Mouse (Mus musculus) embryo, embryonic 9.5 days (tissue): ENCODE results near the gene Mcm3ap.

Experiments used
- DNase-seq: peaks from one replicate; pipeline ENCODE4 v3.0.0-alpha.2; 2017; ENCODE audit errors: extremely low spot score

The Mcm3ap gene

GRCm38 (mm10) chr10:76468203-76469162 is at the start of gene Mcm3ap, which contains the start of gene Ybey:
Mcm3ap (plus strand) TSS chr10:76468927.
Ybey (minus strand) TSS chr10:76469114.
- DNase-seq = peak; percentile 90

GRCm38 (mm10) chr10:76425674-76426073 is 43.1 kb upstream of the Mcm3ap start:
- no peak for DNase-seq

- no peak for DNase-seq
Observed at GRCm38 (mm10) chr10:76433925-76434324, 34.8 kb upstream of the Mcm3ap start.

- DNase-seq = no peak
Observed at GRCm38 (mm10) chr10:76439107-76439890, 29.4 kb upstream of the Mcm3ap start.

- DNase-seq = no peak
Observed at GRCm38 (mm10) chr10:76440281-76440680, 28.4 kb upstream of the Mcm3ap start, which contains the start of gene AC141477.1. AC141477.1 (minus strand) TSS chr10:76440444.

GRCm38 (mm10) chr10:76442178-76443088 is 26.3 kb upstream of the Mcm3ap start, which contains the start of gene Pcnt:
Pcnt (minus strand) TSS chr10:76442786.
- peak; percentile 94 for DNase-seq

- no peak for DNase-seq
Observed at GRCm38 (mm10) chr10:76445996-76446681, 22.6 kb upstream of the Mcm3ap start.

GRCm38 (mm10) chr10:76447406-76448229 is 21.1 kb upstream of the Mcm3ap start:
- no peak for DNase-seq

- no peak for DNase-seq
Observed at GRCm38 (mm10) chr10:76448851-76449250, 19.9 kb upstream of the Mcm3ap start, which contains the start of gene 2610028H24Rik. 2610028H24Rik (plus strand) TSS chr10:76449081.

GRCm38 (mm10) chr10:76455289-76455688 is 13.4 kb upstream of the Mcm3ap start:
- peak; percentile 19 for DNase-seq

- DNase-seq = no peak
Observed at GRCm38 (mm10) chr10:76461255-76461654, 7.5 kb upstream of the Mcm3ap start.

GRCm38 (mm10) chr10:76462312-76462711 is 6.4 kb upstream of the Mcm3ap start:
- no peak for DNase-seq

- DNase-seq = no peak
Observed at GRCm38 (mm10) chr10:76462721-76463120, 6.0 kb upstream of the Mcm3ap start.

GRCm38 (mm10) chr10:76473759-76474158 is 5.0 kb downstream of the Mcm3ap start:
- no peak for DNase-seq

- DNase-seq = no peak
Observed at GRCm38 (mm10) chr10:76480851-76481250, 12.1 kb downstream of the Mcm3ap start.

GRCm38 (mm10) chr10:76481480-76481879 is 12.8 kb downstream of the Mcm3ap start:
- no peak for DNase-seq

GRCm38 (mm10) chr10:76486302-76486701 is 17.6 kb downstream of the Mcm3ap start:
- DNase-seq = no peak

GRCm38 (mm10) chr10:76488265-76488664 is 19.5 kb downstream of the Mcm3ap start:
- no peak for DNase-seq

GRCm38 (mm10) chr10:76489205-76489604 is 20.5 kb downstream of the Mcm3ap start:
- no peak for DNase-seq

- no peak for DNase-seq
Observed at GRCm38 (mm10) chr10:76493527-76493926, 24.8 kb downstream of the Mcm3ap start.
